Mouse (Mus musculus): Measurements from ENCODE around the gene Ramp1. TPM values are rescaled to one million over a fixed set of nuclear protein-coding genes. Genes with fewer than 3 reads are reported as not detected.

Gene Ramp1
- polyA plus RNA-seq, 1 experiment from 2014 or later: 16.1 TPM

GRCm38 (mm10) chr1:91241249-91241648 is 61.6 kb downstream of the Ramp1 start:
- Histone ChIP-seq H3K9me3 (replicated peaks) (no peaks in the 10 kb centered on the region), H3K27ac (replicated peaks) (no peak overlapping the region), H3K4me1 (no peaks in the 10 kb centered on the region), H3K27me3 (replicated peaks) (no peaks in the 10 kb centered on the region), H3K9ac (replicated peaks) (no peak overlapping the region), H3K36me3 (no peaks in the 10 kb centered on the region), H3K4me2 (no peak overlapping the region), H3K4me3 (replicated peaks) (no peak overlapping the region)
- no peak for ATAC-seq (ENCODE audit: low FRiP score)
- WGBS: 80% methylated on average over 4 of the region's 4 CpGs

GRCm38 (mm10) chr1:91248242-91248641 is 68.6 kb downstream of the Ramp1 start:
- no peak for ATAC-seq (ENCODE audit: low FRiP score)
- peaks cover 34% of the 10 kb centered on the region for H3K4me1 ChIP-seq
- no peak overlapping the region for H3K4me3 ChIP-seq (replicated peaks)
- no peaks in the 10 kb centered on the region for H3K27me3 ChIP-seq (replicated peaks)
- no peak overlapping the region for H3K4me2 ChIP-seq
- no peak overlapping the region for H3K27ac ChIP-seq (replicated peaks)
- H3K36me3 ChIP-seq: no peaks in the 10 kb centered on the region
- 96% methylated on average over 5 of the region's 5 CpGs for whole genome bisulfite sequencing
- H3K9me3 ChIP-seq (replicated peaks): no peaks in the 10 kb centered on the region
- H3K9ac ChIP-seq (replicated peaks): no peak overlapping the region

GRCm38 (mm10) chr1:91248970-91249369 is 69.3 kb downstream of the Ramp1 start:
- peaks cover 39% of the 10 kb centered on the region for H3K4me1 ChIP-seq
- WGBS: 54% methylated on average over 4 of the region's 4 CpGs
- no peaks in the 10 kb centered on the region for H3K9me3 ChIP-seq (replicated peaks)
- H3K9ac ChIP-seq (replicated peaks): peak overlapping the region; percentile 14; the same call in 1 of the 2 replicates
- no peak for ATAC-seq (ENCODE audit: low FRiP score)
- no peaks in the 10 kb centered on the region for H3K27me3 ChIP-seq (replicated peaks)
- H3K4me2 ChIP-seq: peak overlapping the region; percentile 81
- H3K36me3 ChIP-seq: no peaks in the 10 kb centered on the region
- 0 out of 2 replicates have a peak overlapping the region, but pooled peaks have one; percentile 12 for H3K4me3 ChIP-seq (replicated peaks)
- no peak overlapping the region for H3K27ac ChIP-seq (replicated peaks)

- H3K9me3 ChIP-seq (replicated peaks): no peaks in the 10 kb centered on the region
- H3K36me3 ChIP-seq: no peaks in the 10 kb centered on the region
- peak within 1 kb of the TSS; percentile 89 for H3K27ac ChIP-seq (replicated peaks)
- ATAC-seq (ENCODE audit: low FRiP score): peak; percentile 100
- H3K27me3 ChIP-seq (replicated peaks): no peaks in the 10 kb centered on the region
- H3K9ac ChIP-seq (replicated peaks): peak within 1 kb of the TSS; percentile 90
- peak within 1 kb of the TSS; percentile 81 for H3K4me2 ChIP-seq
- under 1% methylated on average over 43 of the region's 43 CpGs for WGBS
- H3K4me1 ChIP-seq: peaks cover 39% of the 10 kb centered on the region
- H3K4me3 ChIP-seq (replicated peaks): peak within 1 kb of the TSS; percentile 88
These were observed 70.2 kb downstream of the Ramp1 start, which contains the start of gene Ube2f for GRCm38 (mm10) chr1:91249564-91250414. Gene Ube2f (plus strand): TSS chr1:91250304.

GRCm38 (mm10) chr1:91250415-91251147 is 71.0 kb downstream of the Ramp1 start:
- peaks cover 39% of the 10 kb centered on the region for H3K4me1 ChIP-seq
- H3K9ac ChIP-seq (replicated peaks): peak overlapping the region; percentile 90
- peak overlapping the region; percentile 89 for H3K27ac ChIP-seq (replicated peaks)
- H3K9me3 ChIP-seq (replicated peaks): no peaks in the 10 kb centered on the region
- peak overlapping the region; percentile 81 for H3K4me2 ChIP-seq
- no peaks in the 10 kb centered on the region for H3K27me3 ChIP-seq (replicated peaks)
- H3K36me3 ChIP-seq: no peaks in the 10 kb centered on the region
- peak; percentile 45 for ATAC-seq (ENCODE audit: low FRiP score)
- under 1% methylated on average over 59 of the region's 70 CpGs for WGBS
- H3K4me3 ChIP-seq (replicated peaks): peak overlapping the region; percentile 88

GRCm38 (mm10) chr1:91251148-91251650 is 71.6 kb downstream of the Ramp1 start:
- H3K9ac ChIP-seq (replicated peaks): peak overlapping the region; percentile 90
- WGBS: 54% methylated on average over 5 of the region's 5 CpGs
- H3K9me3 ChIP-seq (replicated peaks): no peaks in the 10 kb centered on the region
- H3K27me3 ChIP-seq (replicated peaks): no peaks in the 10 kb centered on the region
- H3K36me3 ChIP-seq: no peaks in the 10 kb centered on the region
- H3K4me2 ChIP-seq: peak overlapping the region; percentile 81
- H3K27ac ChIP-seq (replicated peaks): no peak overlapping the region
- no peak for ATAC-seq (ENCODE audit: low FRiP score)
- H3K4me3 ChIP-seq (replicated peaks): peak overlapping the region; percentile 88
- peaks cover 39% of the 10 kb centered on the region for H3K4me1 ChIP-seq

GRCm38 (mm10) chr1:91251927-91252326 is 72.3 kb downstream of the Ramp1 start:
- H3K4me1 ChIP-seq: peaks cover 39% of the 10 kb centered on the region
- no peak for ATAC-seq (ENCODE audit: low FRiP score)
- peaks cover 2% of the 10 kb centered on the region; the same call in 1 of the 2 replicates for H3K36me3 ChIP-seq
- H3K9ac ChIP-seq (replicated peaks): no peak overlapping the region; the same call in 1 of the 2 replicates
- H3K27me3 ChIP-seq (replicated peaks): no peaks in the 10 kb centered on the region
- H3K4me3 ChIP-seq (replicated peaks): no peak overlapping the region
- H3K4me2 ChIP-seq: peak overlapping the region; percentile 81
- H3K9me3 ChIP-seq (replicated peaks): no peaks in the 10 kb centered on the region
- 68% methylated on average over 8 of the region's 8 CpGs for whole genome bisulfite sequencing
- H3K27ac ChIP-seq (replicated peaks): no peak overlapping the region

GRCm38 (mm10) chr1:91257918-91258317 is 78.3 kb downstream of the Ramp1 start:
- peaks cover 6% of the 10 kb centered on the region; the same call in 1 of the 2 replicates for H3K4me1 ChIP-seq
- ATAC-seq (ENCODE audit: low FRiP score): no peak
- no peak overlapping the region for H3K9ac ChIP-seq (replicated peaks)
- H3K27ac ChIP-seq (replicated peaks): no peak overlapping the region
- no peaks in the 10 kb centered on the region for H3K27me3 ChIP-seq (replicated peaks)
- peaks cover 3% of the 10 kb centered on the region; the same call in 1 of the 2 replicates for H3K36me3 ChIP-seq
- no peaks in the 10 kb centered on the region for H3K9me3 ChIP-seq (replicated peaks)
- no peak overlapping the region for H3K4me2 ChIP-seq
- no peak overlapping the region for H3K4me3 ChIP-seq (replicated peaks)

GRCm38 (mm10) chr1:91259794-91260193 is 80.2 kb downstream of the Ramp1 start:
- Histone ChIP-seq H3K9ac (replicated peaks) (no peak overlapping the region), H3K27ac (replicated peaks) (no peak overlapping the region), H3K4me3 (replicated peaks) (no peak overlapping the region), H3K4me1 (no peaks in the 10 kb centered on the region), H3K27me3 (replicated peaks) (no peaks in the 10 kb centered on the region), H3K36me3 (peaks cover 6% of the 10 kb centered on the region; the same call in 1 of the 2 replicates), H3K4me2 (no peak overlapping the region), H3K9me3 (replicated peaks) (no peaks in the 10 kb centered on the region)
- no peak for ATAC-seq (ENCODE audit: low FRiP score)
- 91% methylated on average over 5 of the region's 5 CpGs for WGBS

- Histone ChIP-seq H3K9me3 (replicated peaks) (no peaks in the 10 kb centered on the region), H3K4me3 (replicated peaks) (no peak overlapping the region), H3K27ac (replicated peaks) (no peak overlapping the region), H3K4me2 (no peak overlapping the region), H3K27me3 (replicated peaks) (no peaks in the 10 kb centered on the region), H3K9ac (replicated peaks) (no peak overlapping the region), H3K36me3 (peaks cover 26% of the 10 kb centered on the region), H3K4me1 (no peaks in the 10 kb centered on the region)
- no peak for ATAC-seq (ENCODE audit: low FRiP score)
- 87% methylated on average over 7 of the region's 7 CpGs for WGBS
These were observed 82.9 kb downstream of the Ramp1 start for GRCm38 (mm10) chr1:91262508-91262907.

- no peak for ATAC-seq (ENCODE audit: low FRiP score)
- WGBS: 74% methylated on average over 2 of the region's 2 CpGs
These were observed 92.6 kb downstream of the Ramp1 start for GRCm38 (mm10) chr1:91272260-91272659.

More at GRCm38 (mm10) chr1:91272260-91272659, 92.6 kb downstream of the Ramp1 start:
- Histone ChIP-seq H3K4me2 (no peak overlapping the region), H3K9ac (replicated peaks) (no peak overlapping the region), H3K36me3 (peaks cover 21% of the 10 kb centered on the region), H3K9me3 (replicated peaks) (no peaks in the 10 kb centered on the region), H3K4me1 (no peaks in the 10 kb centered on the region), H3K27ac (replicated peaks) (no peak overlapping the region), H3K4me3 (replicated peaks) (no peak overlapping the region), H3K27me3 (replicated peaks) (no peaks in the 10 kb centered on the region)
